Mouse (Mus musculus): ENCODE results near the gene Tmc3. TPM values are rescaled to one million over a fixed set of nuclear protein-coding genes. Genes with fewer than 3 reads are reported as not detected.

The Tmc3 gene
- polyA plus RNA-seq, 1 experiment = 0.25 TPM

DNA sequence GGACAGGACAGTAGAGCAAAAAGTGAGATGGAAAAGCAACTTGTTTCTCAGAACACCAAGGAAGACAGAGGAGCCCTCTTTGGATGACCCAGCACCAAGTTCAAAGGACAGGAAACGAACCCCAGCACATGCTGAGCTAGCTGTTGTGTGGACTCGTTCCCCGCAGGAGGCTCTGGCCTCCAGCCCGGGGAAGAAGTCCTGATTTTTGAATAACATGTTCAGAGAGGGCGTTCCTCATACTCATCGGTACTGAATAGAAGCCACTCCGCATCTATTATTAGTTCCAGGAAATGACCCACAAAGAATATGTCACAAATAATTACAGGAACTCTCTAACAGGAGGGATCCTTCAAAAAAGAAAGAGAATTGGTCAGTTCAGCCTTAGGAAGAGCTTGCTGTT, 18.8 kb upstream of the Tmc3 start:
- no peak overlapping the region for H3K9ac ChIP-seq (ENCODE audit: low read depth, poor library complexity, severe bottlenecking)
- H3K27me3 ChIP-seq (ENCODE audit: control insufficient read depth, insufficient read depth, low read length, poor library complexity, severe bottlenecking) = no peaks in the 10 kb centered on the region
- H3K36me3 ChIP-seq (ENCODE audit: control insufficient read depth, insufficient read depth, low read length, poor library complexity, severe bottlenecking) = no peaks in the 10 kb centered on the region
- TF ChIP-seq POLR2A (IDR thresholded peaks at IDR 0.05; ENCODE audit: insufficient read depth, low read length) (no peak), EP300 (IDR thresholded peaks at IDR 0.05; ENCODE audit: insufficient read depth, low read depth, low read length) (no peak), CTCF (IDR thresholded peaks at IDR 0.05; ENCODE audit: low read depth, low read length) (no peak)
- no peak overlapping the region for H3K27ac ChIP-seq (ENCODE audit: insufficient read depth, low read length)
- H3K9me3 ChIP-seq (replicated peaks; ENCODE audit: control insufficient read depth, insufficient read depth, low read length, poor library complexity, severe bottlenecking) = no peaks in the 10 kb centered on the region; the same call in 1 of the 2 replicates
- H3K4me3 ChIP-seq (ENCODE audit: low read depth, low read length) = no peak overlapping the region
- peaks cover 3% of the 10 kb centered on the region for H3K4me1 ChIP-seq (ENCODE audit: control insufficient read depth, insufficient read depth, low read length)

DNA sequence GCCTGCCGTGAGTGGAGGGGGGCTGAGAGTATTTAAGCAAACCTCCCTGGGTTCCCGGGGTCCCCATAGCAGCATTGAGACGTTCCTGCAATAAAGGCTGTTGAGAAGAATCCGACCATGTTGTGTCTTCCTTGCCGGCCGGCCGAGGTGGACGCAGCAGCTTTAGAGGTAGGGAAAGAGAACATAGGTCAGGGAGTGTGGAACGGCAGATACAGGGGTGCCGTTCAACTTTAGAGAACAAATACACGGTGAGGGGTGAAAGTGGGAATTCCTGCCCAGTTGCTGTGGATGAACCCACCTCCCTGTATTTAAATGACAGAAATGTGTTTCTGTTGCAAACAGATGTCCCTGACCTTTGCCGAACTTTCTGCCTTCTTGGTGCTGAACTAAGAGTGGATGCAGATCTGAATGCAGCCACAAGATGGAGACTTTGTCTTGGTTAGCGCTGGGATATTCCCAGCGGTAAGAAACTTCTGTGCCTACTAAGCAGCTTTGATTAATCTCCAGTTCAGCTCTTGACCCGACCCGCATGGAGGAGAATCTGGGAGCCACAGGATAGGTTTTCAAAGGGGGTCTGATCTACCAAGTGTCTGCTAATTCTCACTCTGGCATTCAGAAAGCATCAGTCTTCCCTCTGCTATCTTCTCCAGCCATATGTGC, 16.8 kb upstream of the Tmc3 start:
- H3K9me3 ChIP-seq (replicated peaks; ENCODE audit: control insufficient read depth, insufficient read depth, low read length, poor library complexity, severe bottlenecking) = no peaks in the 10 kb centered on the region; the same call in 1 of the 2 replicates
- H3K9ac ChIP-seq (ENCODE audit: low read depth, poor library complexity, severe bottlenecking) = peak overlapping the region; percentile 22; the same call in 1 of the 2 replicates
- H3K27me3 ChIP-seq (ENCODE audit: control insufficient read depth, insufficient read depth, low read length, poor library complexity, severe bottlenecking) = no peaks in the 10 kb centered on the region
- H3K4me3 ChIP-seq (ENCODE audit: low read depth, low read length) = peak overlapping the region; percentile 36
- no peaks in the 10 kb centered on the region for H3K36me3 ChIP-seq (ENCODE audit: control insufficient read depth, insufficient read depth, low read length, poor library complexity, severe bottlenecking)
- H3K27ac ChIP-seq (ENCODE audit: insufficient read depth, low read length) = no peak overlapping the region
- H3K4me1 ChIP-seq (ENCODE audit: control insufficient read depth, insufficient read depth, low read length) = peaks cover 3% of the 10 kb centered on the region
- TF ChIP-seq POLR2A (IDR thresholded peaks at IDR 0.05; ENCODE audit: insufficient read depth, low read length) (no peak), EP300 (IDR thresholded peaks at IDR 0.05; ENCODE audit: insufficient read depth, low read depth, low read length) (no peak), CTCF (IDR thresholded peaks at IDR 0.05; ENCODE audit: low read depth, low read length) (peak; percentile 7)

DNA sequence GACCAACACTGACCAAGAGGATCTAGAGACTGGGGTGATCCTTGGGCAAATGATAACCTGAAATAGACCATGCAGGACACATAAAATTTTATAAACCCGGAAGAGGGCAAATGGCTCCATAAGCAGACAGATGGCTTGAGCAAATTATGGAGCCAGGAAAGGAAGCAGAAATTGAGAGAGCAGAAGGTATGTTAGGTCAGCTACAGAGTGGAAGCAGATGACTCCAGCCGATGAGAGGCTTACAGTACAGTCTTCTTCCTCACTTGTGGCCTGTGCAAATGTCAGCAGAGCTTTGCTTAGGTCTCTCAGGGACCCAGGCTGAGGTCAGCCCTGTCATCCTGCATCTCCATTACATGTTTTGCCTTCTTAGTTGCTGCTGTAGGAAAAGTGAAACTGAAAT, 15.9 kb upstream of the Tmc3 start:
- no peaks in the 10 kb centered on the region for H3K36me3 ChIP-seq (ENCODE audit: control insufficient read depth, insufficient read depth, low read length, poor library complexity, severe bottlenecking)
- H3K27ac ChIP-seq (ENCODE audit: insufficient read depth, low read length) = no peak overlapping the region
- no peak overlapping the region for H3K4me3 ChIP-seq (ENCODE audit: low read depth, low read length)
- H3K9ac ChIP-seq (ENCODE audit: low read depth, poor library complexity, severe bottlenecking) = no peak overlapping the region
- no peaks in the 10 kb centered on the region for H3K27me3 ChIP-seq (ENCODE audit: control insufficient read depth, insufficient read depth, low read length, poor library complexity, severe bottlenecking)
- H3K9me3 ChIP-seq (replicated peaks; ENCODE audit: control insufficient read depth, insufficient read depth, low read length, poor library complexity, severe bottlenecking) = no peaks in the 10 kb centered on the region; the same call in 1 of the 2 replicates
- H3K4me1 ChIP-seq (ENCODE audit: control insufficient read depth, insufficient read depth, low read length) = peaks cover 3% of the 10 kb centered on the region
- no peak for TF ChIP-seq EP300 (IDR thresholded peaks at IDR 0.05; ENCODE audit: insufficient read depth, low read depth, low read length)
- no peak for TF ChIP-seq POLR2A (IDR thresholded peaks at IDR 0.05; ENCODE audit: insufficient read depth, low read length)
- TF ChIP-seq CTCF (IDR thresholded peaks at IDR 0.05; ENCODE audit: low read depth, low read length) = no peak

DNA sequence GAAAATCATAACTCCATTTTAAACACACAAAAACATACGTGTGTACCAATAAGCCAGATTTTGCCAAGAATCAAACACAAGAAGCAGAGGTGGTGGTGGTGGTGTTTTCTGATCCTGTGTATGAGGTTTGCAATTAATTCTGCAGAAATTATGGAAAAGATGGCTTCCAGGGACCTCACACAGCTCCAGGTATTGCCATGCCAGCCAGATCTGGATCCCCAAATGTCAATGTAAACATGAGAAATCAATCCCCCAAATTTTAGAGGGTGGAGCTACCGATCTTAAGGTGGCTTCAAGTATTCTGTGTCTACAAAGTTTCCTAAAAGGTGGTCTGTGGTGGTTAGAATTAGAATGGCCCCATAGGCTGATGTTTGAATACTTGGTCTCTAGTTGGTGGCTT, 15.3 kb upstream of the Tmc3 start:
- Histone ChIP-seq H3K9ac (ENCODE audit: low read depth, poor library complexity, severe bottlenecking) (no peak overlapping the region), H3K36me3 (ENCODE audit: control insufficient read depth, insufficient read depth, low read length, poor library complexity, severe bottlenecking) (no peaks in the 10 kb centered on the region), H3K27me3 (ENCODE audit: control insufficient read depth, insufficient read depth, low read length, poor library complexity, severe bottlenecking) (no peaks in the 10 kb centered on the region), H3K4me3 (ENCODE audit: low read depth, low read length) (no peak overlapping the region), H3K9me3 (replicated peaks; ENCODE audit: control insufficient read depth, insufficient read depth, low read length, poor library complexity, severe bottlenecking) (no peaks in the 10 kb centered on the region; the same call in 1 of the 2 replicates), H3K4me1 (ENCODE audit: control insufficient read depth, insufficient read depth, low read length) (peaks cover 3% of the 10 kb centered on the region), H3K27ac (ENCODE audit: insufficient read depth, low read length) (no peak overlapping the region)
- TF ChIP-seq EP300 (IDR thresholded peaks at IDR 0.05; ENCODE audit: insufficient read depth, low read depth, low read length) = no peak
- no peak for TF ChIP-seq POLR2A (IDR thresholded peaks at IDR 0.05; ENCODE audit: insufficient read depth, low read length)
- TF ChIP-seq CTCF (IDR thresholded peaks at IDR 0.05; ENCODE audit: low read depth, low read length) = no peak

DNA sequence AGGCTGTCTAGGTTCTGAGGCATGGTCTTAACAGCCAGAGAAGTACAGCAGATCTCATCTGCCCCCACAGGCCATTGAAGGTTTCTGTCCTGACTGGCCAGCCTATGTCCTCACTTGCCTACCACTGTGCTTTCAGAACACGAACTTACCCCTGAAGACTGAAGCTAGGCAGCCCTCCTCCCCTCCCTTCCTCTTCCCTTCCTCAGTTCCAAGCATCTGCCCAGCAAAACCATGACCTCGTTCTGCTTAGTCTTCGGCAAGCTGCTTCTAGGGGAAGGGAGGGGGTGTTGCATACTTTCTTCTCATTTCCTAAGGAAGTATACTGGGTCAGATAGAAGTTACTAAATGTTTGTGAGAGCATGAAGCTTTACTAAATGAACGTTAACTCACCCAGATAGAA, 13.7 kb upstream of the Tmc3 start:
- TF ChIP-seq POLR2A (IDR thresholded peaks at IDR 0.05; ENCODE audit: insufficient read depth, low read length) = no peak
- TF ChIP-seq CTCF (IDR thresholded peaks at IDR 0.05; ENCODE audit: low read depth, low read length) = no peak
- TF ChIP-seq EP300 (IDR thresholded peaks at IDR 0.05; ENCODE audit: insufficient read depth, low read depth, low read length) = no peak
- no peak overlapping the region for H3K9ac ChIP-seq (ENCODE audit: low read depth, poor library complexity, severe bottlenecking)
- H3K36me3 ChIP-seq (ENCODE audit: control insufficient read depth, insufficient read depth, low read length, poor library complexity, severe bottlenecking) = no peaks in the 10 kb centered on the region
- peaks cover 3% of the 10 kb centered on the region for H3K4me1 ChIP-seq (ENCODE audit: control insufficient read depth, insufficient read depth, low read length)
- H3K9me3 ChIP-seq (replicated peaks; ENCODE audit: control insufficient read depth, insufficient read depth, low read length, poor library complexity, severe bottlenecking) = no peaks in the 10 kb centered on the region; the same call in 1 of the 2 replicates
- H3K27ac ChIP-seq (ENCODE audit: insufficient read depth, low read length) = no peak overlapping the region
- H3K27me3 ChIP-seq (ENCODE audit: control insufficient read depth, insufficient read depth, low read length, poor library complexity, severe bottlenecking) = no peaks in the 10 kb centered on the region
- H3K4me3 ChIP-seq (ENCODE audit: low read depth, low read length) = no peak overlapping the region

DNA sequence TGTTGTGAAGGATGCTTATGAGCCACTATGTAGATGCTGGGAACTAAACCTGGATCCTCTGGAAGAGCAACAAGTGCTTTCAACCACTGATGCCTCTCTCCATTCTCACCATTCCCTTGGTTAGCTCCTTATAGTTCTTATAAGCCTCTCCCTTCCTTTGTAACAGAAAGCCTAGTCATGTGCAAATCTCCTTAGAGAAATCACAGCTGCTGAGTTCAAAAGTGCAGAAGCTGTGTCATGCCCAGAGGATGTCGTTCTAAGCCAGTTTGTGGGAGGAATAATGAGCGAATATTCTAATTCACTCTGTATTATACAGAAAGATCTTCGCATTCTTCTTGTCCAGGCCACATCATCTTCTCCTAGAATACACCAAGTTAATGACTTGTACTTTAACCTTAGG, 12.8 kb upstream of the Tmc3 start:
- Histone ChIP-seq H3K4me1 (ENCODE audit: control insufficient read depth, insufficient read depth, low read length) (peaks cover 3% of the 10 kb centered on the region), H3K36me3 (ENCODE audit: control insufficient read depth, insufficient read depth, low read length, poor library complexity, severe bottlenecking) (no peaks in the 10 kb centered on the region), H3K9ac (ENCODE audit: low read depth, poor library complexity, severe bottlenecking) (no peak overlapping the region), H3K9me3 (replicated peaks; ENCODE audit: control insufficient read depth, insufficient read depth, low read length, poor library complexity, severe bottlenecking) (no peaks in the 10 kb centered on the region; the same call in 1 of the 2 replicates), H3K27me3 (ENCODE audit: control insufficient read depth, insufficient read depth, low read length, poor library complexity, severe bottlenecking) (no peaks in the 10 kb centered on the region), H3K4me3 (ENCODE audit: low read depth, low read length) (no peak overlapping the region), H3K27ac (ENCODE audit: insufficient read depth, low read length) (no peak overlapping the region)
- TF ChIP-seq POLR2A (IDR thresholded peaks at IDR 0.05; ENCODE audit: insufficient read depth, low read length) (no peak), EP300 (IDR thresholded peaks at IDR 0.05; ENCODE audit: insufficient read depth, low read depth, low read length) (no peak), CTCF (IDR thresholded peaks at IDR 0.05; ENCODE audit: low read depth, low read length) (no peak)
